Mouse (Mus musculus) C2C12 (cell line): ENCODE measurements around the gene Lrmda. TPM values are rescaled to one million over a fixed set of nuclear protein-coding genes. Genes with fewer than 3 reads are reported as not detected.

ENCODE experiments used
- H3K27me3 ChIP-seq: one replicate; pipeline ENCODE4 v1.6.1; 2011; ENCODE audit not compliant: control insufficient read depth, insufficient read depth, insufficient read length
- H3K36me3 ChIP-seq: one replicate; pipeline ENCODE4 v1.6.1; 2011; ENCODE audit not compliant: control insufficient read depth, insufficient read depth
- H3K4me3 ChIP-seq: one replicate; pipeline ENCODE4 v1.5.1; 2011; ENCODE audit warnings: mild to moderate bottlenecking, control low read depth; ENCODE audit not compliant: poor library complexity, insufficient read depth, severe bottlenecking
- H3K79me2 ChIP-seq: one replicate; pipeline ENCODE4 v1.6.1; 2011; ENCODE audit not compliant: control insufficient read depth, insufficient read depth
- H3K79me3 ChIP-seq: one replicate; pipeline ENCODE4 v1.6.1; 2011; ENCODE audit warnings: low read depth, control low read depth
- H3ac ChIP-seq: one replicate; pipeline ENCODE3; 2011; ENCODE audit warnings: low read depth; ENCODE audit not compliant: control insufficient read depth, insufficient read length
- CEBPB ChIP-seq: IDR thresholded peaks from one replicate; pipeline ENCODE4 v1.6.1; 2011; ENCODE audit warnings: low read depth, mild to moderate bottlenecking, control low read depth, moderate library complexity
- CTCF ChIP-seq: IDR thresholded peaks from one replicate; pipeline ENCODE4 v1.5.1; 2011; ENCODE audit not compliant: control insufficient read depth, insufficient read depth, insufficient read length
- FOSL1 ChIP-seq: IDR thresholded peaks from one replicate; pipeline ENCODE4 v1.8.0; 2011; ENCODE audit warnings: mild to moderate bottlenecking, low read length; ENCODE audit not compliant: poor library complexity, insufficient read depth, severe bottlenecking
- MAX ChIP-seq: IDR thresholded peaks from one replicate; pipeline ENCODE4 v1.6.1; 2011; ENCODE audit warnings: mild to moderate bottlenecking, control low read depth
- MYOD1 ChIP-seq: IDR thresholded peaks from one replicate; pipeline ENCODE4 v1.6.1; 2011; ENCODE audit warnings: low read depth; ENCODE audit not compliant: control insufficient read depth, insufficient read length
- MYOG ChIP-seq: IDR thresholded peaks from one replicate; pipeline ENCODE4 v1.6.1; 2011; ENCODE audit not compliant: control insufficient read depth, insufficient read length; ENCODE audit errors: extremely low read depth
- USF1 ChIP-seq: IDR thresholded peaks from one replicate; pipeline ENCODE4 v1.6.1; 2011; ENCODE audit warnings: low read depth, mild to moderate bottlenecking, control low read depth, moderate library complexity
- polyA plus RNA-seq: library from polyadenylated mRNA; unstranded; fragments of >200 nt; fragmentation: generic; extraction: Trizol; gene quantifications from one replicate; pipeline ENCODE4 v1.2.1, GENCODE M21; 2012; ENCODE audit warnings: missing spikeins

Gene Lrmda
- polyA plus RNA-seq, 1 experiment: not detected

GRCm38 (mm10) chr14:22364771-22365355 is 345.4 kb downstream of the Lrmda start:
- H3ac ChIP-seq: no peak overlapping the region
- no peaks in the 10 kb centered on the region for H3K79me3 ChIP-seq
- H3K27me3 ChIP-seq: no peaks in the 10 kb centered on the region
- no peak for TF ChIP-seq MYOD1
- TF ChIP-seq CEBPB: no peak
- TF ChIP-seq USF1: no peak
- TF ChIP-seq CTCF: no peak
- TF ChIP-seq MAX: no peak
- no peak for TF ChIP-seq MYOG
- no peak for TF ChIP-seq FOSL1
- H3K79me2 ChIP-seq: no peaks in the 10 kb centered on the region
- H3K36me3 ChIP-seq: no peaks in the 10 kb centered on the region
- no peak overlapping the region for H3K4me3 ChIP-seq

- Histone ChIP-seq H3ac (no peak overlapping the region), H3K79me2 (no peaks in the 10 kb centered on the region), H3K36me3 (no peaks in the 10 kb centered on the region), H3K4me3 (no peak overlapping the region), H3K79me3 (no peaks in the 10 kb centered on the region), H3K27me3 (no peaks in the 10 kb centered on the region)
- no peak for TF ChIP-seq FOSL1
- no peak for TF ChIP-seq USF1
- TF ChIP-seq MYOG: no peak
- no peak for TF ChIP-seq MAX
- TF ChIP-seq CTCF: no peak
- no peak for TF ChIP-seq CEBPB
These were observed 348.1 kb downstream of the Lrmda start for GRCm38 (mm10) chr14:22367615-22368014.

- TF ChIP-seq CEBPB (no peak), MAX (no peak), USF1 (no peak), CTCF (no peak), MYOD1 (no peak), MYOG (no peak), FOSL1 (no peak)
- H3ac ChIP-seq: no peak overlapping the region
- no peaks in the 10 kb centered on the region for H3K79me2 ChIP-seq
- H3K36me3 ChIP-seq: no peaks in the 10 kb centered on the region
- peaks cover 4% of the 10 kb centered on the region for H3K27me3 ChIP-seq
- no peak overlapping the region for H3K4me3 ChIP-seq
- no peaks in the 10 kb centered on the region for H3K79me3 ChIP-seq
These were observed 351.6 kb downstream of the Lrmda start for GRCm38 (mm10) chr14:22371136-22371535.

GRCm38 (mm10) chr14:22372666-22373360 is 353.3 kb downstream of the Lrmda start:
- no peak for TF ChIP-seq CEBPB
- no peak for TF ChIP-seq FOSL1
- TF ChIP-seq MAX: no peak
- no peak for TF ChIP-seq MYOD1
- no peak for TF ChIP-seq CTCF
- no peak for TF ChIP-seq MYOG
- no peak overlapping the region for H3K4me3 ChIP-seq
- no peaks in the 10 kb centered on the region for H3K79me3 ChIP-seq
- H3K27me3 ChIP-seq: peaks cover 4% of the 10 kb centered on the region
- H3K36me3 ChIP-seq: no peaks in the 10 kb centered on the region
- H3K79me2 ChIP-seq: no peaks in the 10 kb centered on the region
- no peak overlapping the region for H3ac ChIP-seq

- Histone ChIP-seq H3K79me3 (no peaks in the 10 kb centered on the region), H3K4me3 (no peak overlapping the region), H3ac (no peak overlapping the region), H3K27me3 (peaks cover 4% of the 10 kb centered on the region), H3K36me3 (no peaks in the 10 kb centered on the region), H3K79me2 (no peaks in the 10 kb centered on the region)
- TF ChIP-seq MYOG: no peak
These were observed 353.8 kb downstream of the Lrmda start for GRCm38 (mm10) chr14:22373361-22373745.

GRCm38 (mm10) chr14:22377148-22377547 is 357.6 kb downstream of the Lrmda start:
- TF ChIP-seq USF1 (no peak), FOSL1 (no peak), MYOG (no peak), CEBPB (no peak), MAX (no peak), MYOD1 (no peak), CTCF (no peak)
- H3ac ChIP-seq: no peak overlapping the region
- no peaks in the 10 kb centered on the region for H3K79me2 ChIP-seq
- H3K79me3 ChIP-seq: no peaks in the 10 kb centered on the region
- H3K27me3 ChIP-seq: peaks cover 4% of the 10 kb centered on the region
- H3K36me3 ChIP-seq: no peaks in the 10 kb centered on the region
- H3K4me3 ChIP-seq: no peak overlapping the region
